Mouse (Mus musculus) neutrophil, adult 5-6 weeks (primary cell): Measurements from ENCODE around the gene Carmil2. TPM values are rescaled to one million over a fixed set of nuclear protein-coding genes. Genes with fewer than 3 reads are reported as not detected.

Experiments used
- ATAC-seq: fragments of 151-379, 151-347 bp; 2 replicates; pipeline ENCODE4 v1.8.0; 2017; ENCODE audit warnings: mild to moderate bottlenecking, moderate TSS enrichment; ENCODE audit not compliant: insufficient number of reproducible peaks, poor library complexity, low FRiP score, severe bottlenecking; ENCODE audit errors: extremely low read depth
- total RNA-seq: library from RNA; stranded (forward); fragments of 200-1000 nt; gene quantifications from 2 replicates; pipeline ENCODE4 v1.2.3, GENCODE M21; 2017

Gene Carmil2
- total RNA-seq, result 27.5 and 29.7 TPM in 2 replicates

DNA sequence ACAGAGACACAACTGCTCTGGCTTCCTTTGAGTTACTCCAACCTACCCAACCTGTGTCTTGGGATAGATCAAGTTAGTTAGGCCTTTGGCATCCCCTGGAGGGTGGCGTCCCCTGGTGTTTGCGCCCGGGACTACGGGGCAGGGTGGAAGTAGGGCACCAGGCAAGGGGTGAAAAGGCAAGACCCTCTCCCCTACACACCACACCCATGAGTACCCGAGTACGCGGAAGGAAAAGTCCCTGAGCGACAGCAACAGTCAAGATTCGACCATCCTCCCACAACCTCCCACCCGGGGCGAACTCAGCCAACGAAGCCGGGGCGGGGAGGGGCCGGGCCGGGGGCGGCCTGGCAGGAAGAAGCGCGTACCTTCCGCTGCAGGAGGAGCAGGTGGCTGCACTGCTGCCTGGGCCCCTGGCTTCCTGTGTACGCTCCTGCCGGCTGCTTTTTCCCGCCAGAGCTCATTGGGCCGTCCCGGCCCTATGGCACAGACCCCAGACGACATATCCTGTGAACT lies at the start of gene Carmil2:
Carmil2 (plus strand) TSS at position 479 of the 513 bp plus-strand sequence.
- ATAC-seq, result peak; percentile 88

- 0 out of 2 replicates have a peak, but pooled peaks have one; percentile 2 for ATAC-seq
Observed at GRCm38 (mm10) chr8:105636963-105637510, 49.0 kb upstream of the Carmil2 start, which contains the start of gene Agrp. Agrp (minus strand) TSS chr8:105637393.

DNA sequence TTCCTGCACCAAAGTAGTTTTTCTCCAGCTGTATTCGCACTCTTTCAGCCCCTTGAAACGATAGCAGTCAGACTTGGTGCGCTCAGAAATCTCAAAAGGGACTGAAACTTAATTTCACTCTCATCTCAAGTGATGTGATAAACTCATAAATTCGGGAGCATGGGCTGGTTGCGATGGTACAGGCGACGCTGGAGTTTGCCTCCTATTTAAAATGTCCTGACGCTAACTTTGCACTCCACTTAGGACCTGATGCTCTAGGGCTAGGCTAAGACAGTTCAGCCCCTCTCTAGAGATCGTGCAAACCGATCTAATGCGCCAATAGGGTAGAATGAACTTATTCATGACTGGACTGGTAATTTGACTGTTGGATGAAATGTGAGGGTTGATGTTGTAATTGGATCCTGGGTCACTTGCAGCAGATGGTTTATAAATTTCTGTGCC lies 48.5 kb upstream of the Carmil2 start:
- no peak for ATAC-seq

- no peak for ATAC-seq
Observed at GRCm38 (mm10) chr8:105638510-105638909, 47.6 kb upstream of the Carmil2 start.

GRCm38 (mm10) chr8:105639835-105640234 lies 46.2 kb upstream of the Carmil2 start:
- no peak for ATAC-seq

- no peak for ATAC-seq
Observed at GRCm38 (mm10) chr8:105640511-105640910, 45.6 kb upstream of the Carmil2 start.

DNA sequence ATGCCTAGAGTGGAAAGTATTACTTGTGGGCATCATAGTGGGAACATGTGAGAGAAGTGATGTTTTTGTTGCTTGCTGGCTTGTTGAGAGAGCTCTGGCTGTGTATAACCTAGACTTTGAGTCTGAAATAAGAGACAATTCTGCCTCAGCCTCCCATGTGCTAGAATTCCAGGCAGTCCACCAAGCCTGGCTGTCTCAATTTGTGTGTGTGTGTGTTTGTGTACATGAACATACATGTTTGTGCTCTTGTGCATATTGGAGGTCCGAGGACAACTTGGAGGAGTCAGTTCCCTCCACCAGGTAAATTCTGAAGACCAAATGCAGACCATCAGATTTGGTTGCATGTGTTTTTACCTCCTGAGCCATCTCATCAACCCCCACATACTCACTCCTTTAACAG lies 40.9 kb upstream of the Carmil2 start:
- no peak for ATAC-seq

DNA sequence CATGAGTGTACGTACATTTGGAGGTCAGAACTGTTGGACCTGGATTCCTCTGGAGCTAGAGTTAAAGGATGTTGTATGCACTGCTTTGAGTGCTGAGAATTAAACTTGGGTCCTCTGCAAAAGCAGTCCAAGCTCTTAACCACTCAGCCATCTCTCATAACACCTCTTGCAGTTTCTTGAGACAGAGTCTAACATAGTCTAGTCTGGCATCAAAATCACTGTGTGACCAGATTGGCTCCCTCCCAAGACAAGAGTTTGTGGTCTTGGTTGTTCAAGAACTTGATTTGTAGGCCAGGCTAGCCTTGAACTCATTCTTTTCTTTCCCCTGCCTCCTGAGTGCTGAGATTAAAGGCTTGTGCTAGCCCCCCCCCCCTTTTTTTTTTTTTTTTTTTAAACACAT lies 37.1 kb upstream of the Carmil2 start:
- no peak for ATAC-seq

DNA sequence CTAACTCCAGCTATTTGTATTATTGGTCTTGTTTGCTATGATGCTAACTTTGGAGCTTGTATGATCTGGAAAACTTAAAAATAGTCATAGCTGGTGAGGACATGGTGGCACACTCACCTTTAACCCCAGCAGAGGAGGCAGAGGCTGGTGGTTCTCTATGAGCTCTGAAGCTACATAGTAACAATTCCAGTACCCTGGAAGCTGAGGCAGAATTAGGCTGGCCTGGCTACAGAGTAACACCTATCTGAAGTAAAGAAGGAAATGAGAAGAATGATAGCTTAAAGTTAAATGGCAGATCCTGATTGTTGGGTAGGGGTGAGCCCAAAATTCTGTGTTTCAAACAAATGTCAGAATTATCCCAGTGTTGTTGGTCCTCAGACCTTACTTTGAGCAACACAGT lies 28.4 kb upstream of the Carmil2 start:
- ATAC-seq, result no peak

DNA sequence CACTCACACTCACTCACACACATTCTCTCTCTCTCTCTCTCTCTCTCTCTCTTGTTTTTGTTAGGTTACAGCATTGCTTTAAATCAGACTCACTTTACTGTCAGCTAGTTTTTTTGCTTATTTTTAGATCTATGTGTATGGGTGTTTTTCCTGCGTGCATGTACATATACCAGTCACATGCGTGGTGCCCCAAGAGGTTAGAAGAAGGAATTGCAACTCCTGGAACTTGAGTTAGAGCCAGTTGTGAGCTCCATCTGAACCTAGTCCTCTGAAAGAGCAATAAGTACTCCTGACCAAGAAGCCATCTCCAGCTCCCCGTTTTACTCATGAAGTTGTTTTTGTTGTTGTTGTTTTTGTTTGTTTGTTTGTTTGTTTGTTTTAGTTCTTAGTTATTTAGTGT lies 24.9 kb upstream of the Carmil2 start:
- peak; percentile 74; the same call in 1 of the 2 replicates for ATAC-seq

DNA sequence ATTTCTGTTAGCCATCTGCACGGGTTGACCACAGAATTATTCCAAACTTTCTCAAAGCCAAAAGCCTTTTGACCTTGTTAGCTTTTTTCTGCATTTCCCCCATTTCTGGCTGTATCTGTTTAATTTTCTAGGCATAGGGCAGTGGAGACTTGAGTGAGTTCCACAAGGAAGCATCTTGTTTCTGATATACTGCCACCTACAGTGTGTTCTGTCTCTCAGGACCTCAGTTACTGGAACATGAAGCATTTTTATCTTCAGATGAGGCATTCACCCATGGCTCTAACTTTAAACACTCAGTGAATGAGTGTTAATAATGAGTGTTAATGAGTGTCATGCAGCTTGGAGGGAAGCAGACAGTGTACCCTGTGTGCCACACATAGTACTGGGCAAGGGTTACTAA lies 8.2 kb upstream of the Carmil2 start:
- no peak for ATAC-seq

GRCm38 (mm10) chr8:105685325-105685724 lies 749 bp upstream of the Carmil2 start:
- ATAC-seq, result no peak

DNA sequence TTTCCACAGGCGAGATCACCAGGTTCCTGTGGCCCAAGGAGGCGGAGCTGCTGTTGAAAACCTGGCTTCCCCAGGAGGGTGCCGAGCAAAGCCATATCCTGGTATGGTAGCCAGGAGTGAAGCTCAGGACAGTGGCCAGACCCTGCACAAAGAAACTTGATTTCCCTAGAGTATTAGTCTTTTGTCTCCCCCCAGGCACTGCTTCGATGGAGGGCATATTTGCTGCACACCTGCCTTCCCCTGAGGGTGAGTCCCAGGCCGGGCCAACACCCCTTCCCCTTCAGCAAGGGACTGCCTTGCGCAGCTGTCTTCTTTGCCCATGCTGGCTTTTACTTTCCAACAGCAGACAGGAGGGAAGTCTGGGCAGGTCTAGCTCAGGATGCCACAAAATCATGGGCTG lies 477 bp downstream of the Carmil2 start:
- no peak for ATAC-seq

- no peak for ATAC-seq
Observed at GRCm38 (mm10) chr8:105687512-105687911, 1.4 kb downstream of the Carmil2 start.

- ATAC-seq, result no peak
Observed at GRCm38 (mm10) chr8:105688242-105688752, 2.2 kb downstream of the Carmil2 start.

- ATAC-seq, result no peak
Observed at GRCm38 (mm10) chr8:105689256-105689982, 3.3 kb downstream of the Carmil2 start.

- no peak for ATAC-seq
Observed at GRCm38 (mm10) chr8:105689983-105690360, 3.9 kb downstream of the Carmil2 start.

- ATAC-seq, result no peak
Observed at GRCm38 (mm10) chr8:105690978-105691377, 4.9 kb downstream of the Carmil2 start.

DNA sequence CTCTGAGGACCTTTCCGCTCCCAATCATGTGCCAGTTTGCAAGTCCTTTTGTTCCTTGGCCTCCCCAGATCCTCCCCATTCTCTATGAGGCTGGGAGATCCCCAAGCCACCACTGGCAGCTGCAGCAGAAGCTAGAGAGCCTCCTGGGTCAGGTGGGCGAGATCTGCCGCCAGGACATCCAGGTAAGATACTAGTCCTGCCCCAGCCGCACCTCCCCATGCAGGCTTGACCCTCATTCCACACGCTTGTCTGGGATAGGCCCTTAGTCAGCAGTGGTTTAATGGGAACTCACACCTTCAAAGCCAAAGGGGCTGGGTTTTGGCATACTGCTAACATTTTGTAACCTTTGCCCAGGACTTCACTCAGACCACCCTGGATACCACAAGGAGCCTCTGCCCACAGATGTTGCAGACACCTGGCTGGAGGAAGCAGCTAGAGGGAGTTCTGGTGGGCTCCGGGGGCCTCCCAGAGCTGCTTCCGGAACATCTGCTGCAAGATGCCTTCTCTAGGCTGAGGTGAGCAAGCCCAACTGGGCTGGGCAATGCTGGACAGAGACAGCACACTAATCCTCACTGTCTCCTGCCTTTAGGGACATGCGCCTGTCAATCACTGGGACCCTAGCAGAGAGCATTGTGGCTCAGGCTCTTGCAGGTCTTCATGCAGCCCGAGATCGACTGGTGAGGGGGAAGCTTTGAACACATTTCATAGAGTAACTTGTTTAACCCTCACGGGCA lies 6.5 kb downstream of the Carmil2 start:
- no peak for ATAC-seq

- no peak for ATAC-seq
Observed at GRCm38 (mm10) chr8:105693648-105694047, 7.6 kb downstream of the Carmil2 start.
